Mouse (Mus musculus) gastrocnemius, adult 2 months (tissue): ENCODE data around the gene 9230102O04Rik. TPM values are rescaled to one million over a fixed set of nuclear protein-coding genes. Genes with fewer than 3 reads are reported as not detected.

ENCODE experiments used
- DNase-seq: peaks from one replicate; pipeline ENCODE4 v3.0.0; 2022
- H3K27ac ChIP-seq: fragments of 200-600 bp; 2 replicates; pipeline ENCODE4 v1.8.1; 2022; ENCODE audit warnings: mild to moderate bottlenecking
- H3K4me3 ChIP-seq: fragments of 200-600 bp; 2 replicates; pipeline ENCODE4 v1.8.1; 2022; ENCODE audit warnings: mild to moderate bottlenecking, moderate library complexity
- CTCF ChIP-seq: fragments of 200-600 bp; IDR thresholded peaks from 2 replicates; pipeline ENCODE4 v1.8.1; 2022; ENCODE audit warnings: antibody characterized with exemption, mild to moderate bottlenecking, moderate library complexity
- intact Hi-C: fragments of 180-260 bp; cut with DNase I; formaldehyde crosslinking; loops from one replicate; pipeline ENCODE4 v1.15.1; 2025
- total RNA-seq, 2 experiments: library from RNA; stranded (reverse); gene quantifications; 2 replicates each; pipeline ENCODE4 v1.2.3; 2021

Gene 9230102O04Rik
- total RNA-seq, 2 experiments from 2014 or later = not detected

DNA sequence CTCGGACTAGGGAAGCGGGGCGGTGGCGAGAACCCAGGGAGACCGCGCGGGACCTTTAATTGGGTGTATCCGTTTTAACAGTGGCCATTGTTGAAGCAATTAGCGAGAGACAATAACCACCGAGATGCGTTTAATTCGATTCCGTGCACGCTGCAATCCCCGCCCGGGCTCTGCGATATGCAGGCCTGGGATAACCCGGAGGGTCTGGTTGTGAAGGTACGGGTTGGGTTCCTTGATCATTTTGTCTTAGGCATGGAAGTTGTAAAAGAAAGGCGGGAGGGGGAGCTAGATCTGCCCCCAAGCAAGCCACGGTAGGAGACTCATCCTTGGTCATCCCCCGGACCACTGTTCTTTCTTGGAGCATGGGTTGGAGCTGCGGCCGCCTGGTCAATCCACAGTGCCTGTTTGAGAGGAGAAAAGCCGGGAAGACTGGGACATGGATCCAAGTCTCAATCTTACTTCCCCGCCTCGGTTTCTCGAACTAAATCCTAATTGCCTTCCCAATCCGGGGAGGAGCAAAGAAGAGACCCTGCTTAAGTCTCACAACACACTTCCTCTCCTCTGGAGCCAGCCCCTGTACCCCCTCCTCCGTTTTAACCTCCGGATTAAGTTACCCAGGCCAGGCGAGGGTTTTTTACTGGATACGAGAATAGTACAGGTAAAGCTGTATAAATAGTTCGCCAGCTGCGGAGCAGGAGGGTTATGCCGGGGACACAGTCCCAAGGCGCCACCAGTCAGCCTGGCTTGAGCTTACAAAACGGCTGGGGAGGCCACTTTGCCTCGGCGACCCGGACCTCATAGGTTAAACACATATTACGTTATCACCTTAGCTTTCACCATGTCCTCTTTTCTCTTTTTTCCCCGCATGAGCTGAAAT is 6.2 kb downstream of the 9230102O04Rik start:
- intact Hi-C loops = loop anchor here (10.0 kb wide), 1 partner anchor 132 kb away; no protein-coding TSS in a partner anchor
- Histone ChIP-seq H3K27ac (no peak overlapping the region), H3K4me3 (peak overlapping the region; percentile 66)
- no peak for TF ChIP-seq CTCF
- DNase-seq = no peak

DNA sequence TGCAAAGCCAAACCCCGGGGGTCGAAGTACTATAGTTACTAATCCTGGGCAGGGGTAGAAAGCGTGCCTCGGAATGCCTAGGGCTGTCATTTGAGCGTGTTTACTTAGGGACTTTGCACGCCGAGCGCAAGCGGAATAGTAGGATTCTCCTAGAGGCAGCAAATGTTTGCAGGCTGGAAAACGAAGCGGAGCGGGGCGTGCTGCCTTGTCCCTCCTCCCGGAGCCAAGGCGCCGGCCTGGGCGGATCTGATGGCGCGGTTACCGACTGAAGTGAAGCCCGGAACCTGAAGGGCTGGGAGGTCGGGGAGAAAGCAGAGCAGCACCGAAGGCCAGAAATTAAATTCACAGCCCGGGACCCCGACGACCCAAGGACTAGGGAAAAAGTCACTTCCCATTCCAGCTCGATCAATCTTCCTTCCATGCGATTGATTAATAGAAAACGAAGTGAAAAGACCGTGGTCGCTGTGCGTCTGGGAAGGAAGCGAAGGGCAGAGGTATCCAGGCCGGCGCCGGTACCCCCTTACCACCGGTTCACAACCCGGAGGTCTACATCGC is 6.9 kb downstream of the 9230102O04Rik start:
- peak; percentile 51 for DNase-seq
- no peak for TF ChIP-seq CTCF

DNA sequence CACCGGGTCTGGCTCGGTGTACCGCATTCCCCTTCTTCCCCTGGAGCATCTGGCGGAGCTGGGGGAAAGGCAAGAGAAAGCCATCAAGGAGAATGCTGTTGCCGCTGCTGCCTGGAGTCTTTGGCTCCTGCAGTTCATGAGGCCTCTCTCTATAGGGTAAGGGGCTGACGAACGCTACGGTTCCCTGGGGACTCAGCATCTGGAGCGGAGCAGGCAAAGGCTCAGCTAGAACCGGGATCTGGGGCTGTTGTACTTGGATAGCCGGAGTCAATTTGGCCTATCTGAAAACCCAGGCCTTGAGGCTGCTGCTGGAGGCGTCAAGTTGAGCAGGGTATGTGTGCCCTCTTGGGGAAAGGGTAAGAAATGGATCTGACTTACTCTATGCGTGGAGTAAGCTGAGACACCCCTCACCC is 7.7 kb downstream of the 9230102O04Rik start:
- DNase-seq = no peak
- Histone ChIP-seq H3K4me3 (no peak overlapping the region), H3K27ac (no peak overlapping the region)
- no peak for TF ChIP-seq CTCF
- intact Hi-C loops = loop anchor here (10.0 kb wide), 1 partner anchor 133 kb away; no protein-coding TSS in a partner anchor

More for the DNA sequence above, 6.9 kb downstream of the 9230102O04Rik start:
- Histone ChIP-seq H3K4me3 (peak overlapping the region; percentile 66), H3K27ac (no peak overlapping the region)
- intact Hi-C loops = loop anchor here (10.0 kb wide), 1 partner anchor 132 kb away; no protein-coding TSS in a partner anchor

DNA sequence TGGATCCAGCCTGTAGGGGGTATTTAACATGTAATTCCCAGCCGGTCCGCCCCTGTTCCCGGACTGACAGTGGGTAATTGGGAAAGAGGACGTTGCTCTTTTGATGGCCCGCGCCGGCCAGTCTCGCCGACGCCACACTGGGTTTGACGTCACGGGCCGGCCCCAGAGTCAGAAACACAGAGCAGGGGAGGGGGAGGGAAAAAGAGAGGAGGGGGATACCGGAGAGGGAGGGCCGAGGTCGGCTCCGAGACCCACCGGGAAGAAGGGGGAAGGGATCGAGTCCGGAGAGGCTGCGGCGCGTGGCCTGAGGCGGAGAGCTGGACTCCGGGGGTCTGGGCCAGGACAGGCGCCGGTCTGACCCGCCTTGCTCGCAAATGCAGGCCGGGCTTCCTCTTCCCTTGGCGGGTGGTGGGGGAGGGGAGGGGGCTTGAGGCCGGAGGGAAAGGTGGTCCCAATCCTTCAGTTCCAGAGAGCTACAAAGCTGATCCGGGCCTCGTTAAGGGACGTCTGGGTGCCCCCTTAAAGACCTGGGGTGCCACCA is 8.2 kb downstream of the 9230102O04Rik start, which contains the start of gene 4930412O13Rik:
Gene 4930412O13Rik (plus strand): TSS at position 202 of the 541 bp plus-strand sequence.
- no peak within 1 kb of the TSS for H3K27ac ChIP-seq
- TF ChIP-seq CTCF = no peak
- no peak for DNase-seq
- intact Hi-C loops = loop anchor here (10.0 kb wide), 1 partner anchor 134 kb away; no protein-coding TSS in a partner anchor
- peak within 1 kb of the TSS; percentile 28; the same call in 1 of the 2 replicates for H3K4me3 ChIP-seq

DNA sequence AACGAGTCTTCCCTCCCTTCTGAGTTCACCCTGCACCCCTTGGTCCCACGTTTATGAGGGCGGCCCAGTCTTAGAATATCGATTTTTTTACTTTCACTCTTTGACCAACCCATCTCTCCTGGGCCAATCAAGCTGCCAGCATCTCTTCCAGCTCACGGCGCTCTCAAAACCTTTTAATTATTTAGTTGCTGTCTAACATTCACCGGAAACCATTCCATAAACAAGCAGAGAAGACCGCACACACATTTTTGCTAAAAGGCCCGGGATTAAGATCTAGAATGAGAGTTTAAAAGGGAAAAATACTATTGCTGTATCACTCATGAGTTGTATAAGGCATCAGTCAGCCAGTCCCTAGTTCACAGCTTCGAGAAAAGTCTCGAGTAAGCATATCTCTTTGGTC is 9.1 kb downstream of the 9230102O04Rik start:
- DNase-seq = no peak
- intact Hi-C loops = loop anchor here (10.0 kb wide), 1 partner anchor 135 kb away; no protein-coding TSS in a partner anchor
- no peak for TF ChIP-seq CTCF
- Histone ChIP-seq H3K27ac (no peak overlapping the region), H3K4me3 (no peak overlapping the region)

DNA sequence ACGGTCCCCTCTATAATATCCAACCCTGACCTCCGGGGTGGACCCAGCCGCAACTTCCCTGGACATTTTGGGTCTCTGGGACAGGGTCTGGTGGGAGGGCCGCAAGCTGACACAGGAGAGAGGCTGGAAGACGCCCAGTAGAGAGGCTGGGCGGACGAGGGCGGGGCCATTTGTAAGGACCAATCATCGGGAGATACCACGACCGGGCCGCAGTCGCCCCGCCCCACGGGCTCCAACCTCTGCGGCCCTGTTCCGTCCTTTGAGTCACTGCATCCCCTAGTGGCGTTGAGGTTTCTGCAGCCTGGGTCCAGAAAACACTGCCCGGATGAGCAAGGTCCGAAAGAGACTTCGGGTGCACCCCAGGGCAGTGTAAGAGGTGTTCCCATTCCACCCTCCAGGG is 9.8 kb downstream of the 9230102O04Rik start:
- intact Hi-C loops = no loop called here
- peak; percentile 81 for TF ChIP-seq CTCF
- DNase-seq = peak; percentile 93
- Histone ChIP-seq H3K27ac (peak overlapping the region; percentile 74), H3K4me3 (peak overlapping the region; percentile 77)

DNA sequence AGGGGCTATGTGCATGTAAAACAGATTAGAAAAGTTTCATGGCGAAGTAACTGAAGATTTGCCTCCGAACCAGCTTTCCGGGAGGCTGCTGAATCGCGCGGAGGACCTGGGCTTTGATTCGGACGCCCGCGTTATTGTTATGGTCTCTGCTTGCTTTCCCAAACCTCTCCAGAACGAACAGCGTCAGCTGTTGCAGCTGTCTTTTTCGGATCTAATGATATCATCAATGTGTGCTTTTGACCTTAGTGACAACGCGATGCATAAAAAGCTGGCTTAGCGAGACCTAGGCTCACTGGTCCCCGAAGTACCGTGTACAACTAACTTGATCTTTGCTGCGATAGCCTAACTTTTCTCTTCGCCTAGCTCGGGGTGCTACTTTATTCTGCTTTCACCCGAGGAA is 10.2 kb downstream of the 9230102O04Rik start:
- intact Hi-C loops = no loop called here
- Histone ChIP-seq H3K27ac (peak overlapping the region; percentile 74), H3K4me3 (peak overlapping the region; percentile 77)
- TF ChIP-seq CTCF = no peak
- peak; percentile 26 for DNase-seq

DNA sequence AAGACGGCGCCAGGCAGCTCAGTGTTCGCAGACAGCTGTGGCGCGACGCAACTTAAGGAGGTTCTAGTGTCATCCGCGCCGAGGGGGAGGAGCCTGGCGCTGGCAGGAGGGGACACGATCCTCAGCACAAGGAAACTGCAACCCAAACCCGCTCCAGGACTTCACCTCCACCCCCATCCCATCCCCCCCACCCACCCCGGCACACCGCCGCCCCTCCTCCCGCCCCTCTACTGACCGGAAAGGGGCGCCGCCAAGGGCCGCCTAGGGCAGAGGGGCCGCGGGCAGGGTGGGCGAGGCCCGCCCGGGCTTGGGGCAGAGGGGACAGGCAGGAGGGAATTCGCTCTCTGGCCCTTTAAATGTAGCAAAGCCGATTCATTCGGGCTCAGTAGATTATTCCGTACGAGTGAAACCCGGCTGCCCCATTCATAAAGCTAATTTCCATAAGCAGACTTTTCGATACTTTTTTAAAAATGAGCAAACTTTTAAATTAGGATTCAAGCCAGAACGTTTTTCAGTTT is 10.7 kb downstream of the 9230102O04Rik start:
- no peak for TF ChIP-seq CTCF
- intact Hi-C loops = no loop called here
- peak; percentile 53 for DNase-seq
- Histone ChIP-seq H3K4me3 (peak overlapping the region; percentile 77), H3K27ac (peak overlapping the region; percentile 74)

DNA sequence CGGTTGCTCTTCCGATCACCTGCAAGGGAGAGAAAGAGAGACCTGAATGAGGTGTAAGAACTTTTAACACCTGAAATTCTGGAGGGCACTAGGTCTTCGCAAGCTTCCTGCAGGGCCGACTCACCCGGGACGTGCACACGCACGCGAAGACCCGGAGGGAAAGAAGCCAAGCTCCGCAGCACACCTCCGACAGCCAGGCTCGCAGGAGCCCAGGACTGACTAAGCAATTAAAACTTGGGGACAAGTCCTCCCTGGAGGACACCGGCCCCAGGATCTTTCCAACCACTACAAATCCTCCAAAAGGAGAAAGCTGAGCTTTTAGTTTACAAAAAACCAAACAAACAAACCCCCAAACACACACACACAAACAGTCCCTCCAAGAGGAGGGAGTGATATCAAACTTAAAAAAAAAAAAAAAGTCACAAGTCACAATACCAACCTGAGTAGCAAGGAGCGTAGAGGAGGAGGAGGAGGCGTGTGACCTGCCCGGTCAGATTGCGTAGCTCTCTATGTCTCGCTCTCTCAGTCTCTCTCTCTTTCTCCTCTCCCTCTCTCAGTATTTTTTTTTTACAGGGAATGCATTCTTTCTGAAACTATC is 11.3 kb downstream of the 9230102O04Rik start:
- Histone ChIP-seq H3K4me3 (peak overlapping the region; percentile 77), H3K27ac (peak overlapping the region; percentile 74; the same call in 1 of the 2 replicates)
- no peak for TF ChIP-seq CTCF
- peak; percentile 22 for DNase-seq
- intact Hi-C loops = no loop called here

DNA sequence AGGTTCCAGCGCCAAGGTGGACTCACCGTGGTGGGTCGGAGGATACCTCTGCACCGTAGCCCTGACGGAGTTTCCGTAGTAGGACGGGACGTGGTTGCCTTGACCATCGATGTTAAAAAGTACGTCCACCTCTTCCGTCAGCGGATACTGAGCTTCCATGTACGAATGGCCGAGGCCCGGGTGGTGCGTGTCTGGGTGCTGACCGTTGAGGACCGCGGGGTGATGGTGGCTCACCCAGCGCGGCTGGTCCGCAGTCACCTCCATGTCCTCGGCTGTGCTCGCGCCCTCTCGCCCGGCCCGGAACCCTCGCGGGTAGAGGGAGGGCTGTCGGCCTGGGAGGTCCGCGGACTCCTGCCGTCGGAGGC is 12.0 kb downstream of the 9230102O04Rik start:
- intact Hi-C loops = no loop called here
- H3K27ac ChIP-seq = no peak overlapping the region

DNA sequence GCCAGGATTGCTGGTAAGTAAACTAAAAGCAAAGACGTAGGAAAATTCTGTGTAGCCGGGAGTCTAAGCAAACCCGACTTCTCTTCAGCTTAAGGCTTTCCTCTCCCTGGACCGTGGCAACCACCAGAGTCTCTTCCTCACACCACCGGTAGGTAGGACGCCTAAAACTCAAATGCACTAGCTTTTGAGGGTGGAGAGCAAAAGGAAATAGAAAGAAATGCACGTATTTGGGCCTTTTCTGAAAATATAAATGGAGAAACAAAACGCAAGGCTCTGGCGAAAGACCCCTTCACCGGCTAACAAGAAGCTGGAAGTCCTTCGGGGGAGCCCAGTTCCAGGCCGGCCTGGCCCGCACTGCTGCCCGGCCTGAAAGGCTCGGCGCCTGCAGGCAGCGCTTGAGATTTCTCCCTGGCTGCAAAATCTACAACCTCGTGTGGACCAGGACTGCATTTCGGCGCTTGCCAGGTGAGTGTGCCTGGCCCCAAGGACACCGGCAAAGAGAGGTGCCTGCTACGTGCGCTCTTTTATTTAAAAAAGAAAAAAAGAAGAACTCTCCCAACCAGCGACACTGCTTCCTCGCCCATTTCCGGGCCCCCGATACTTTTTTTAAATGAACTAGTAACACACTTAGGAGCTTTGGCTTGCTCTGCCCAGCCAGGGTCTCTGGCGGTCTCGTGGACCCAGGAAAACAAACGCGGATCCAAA is 12.6 kb downstream of the 9230102O04Rik start:
- intact Hi-C loops = no loop called here
- H3K27ac ChIP-seq = no peak overlapping the region
- TF ChIP-seq CTCF = no peak

More for the DNA sequence above, 12.0 kb downstream of the 9230102O04Rik start:
- no peak for TF ChIP-seq CTCF
- peak; percentile 26 for DNase-seq
- peak overlapping the region; percentile 77 for H3K4me3 ChIP-seq

More for the DNA sequence above, 12.6 kb downstream of the 9230102O04Rik start:
- DNase-seq = no peak
- peak overlapping the region; percentile 77 for H3K4me3 ChIP-seq
